Mouse (Mus musculus): ENCODE results near the gene Kpnb1. TPM values are rescaled to one million over a fixed set of nuclear protein-coding genes. Genes with fewer than 3 reads are reported as not detected.

Kpnb1 gene
- total and polyA plus RNA-seq, 3 experiments: 22.1 to 80.8 (median 71.7) TPM

DNA sequence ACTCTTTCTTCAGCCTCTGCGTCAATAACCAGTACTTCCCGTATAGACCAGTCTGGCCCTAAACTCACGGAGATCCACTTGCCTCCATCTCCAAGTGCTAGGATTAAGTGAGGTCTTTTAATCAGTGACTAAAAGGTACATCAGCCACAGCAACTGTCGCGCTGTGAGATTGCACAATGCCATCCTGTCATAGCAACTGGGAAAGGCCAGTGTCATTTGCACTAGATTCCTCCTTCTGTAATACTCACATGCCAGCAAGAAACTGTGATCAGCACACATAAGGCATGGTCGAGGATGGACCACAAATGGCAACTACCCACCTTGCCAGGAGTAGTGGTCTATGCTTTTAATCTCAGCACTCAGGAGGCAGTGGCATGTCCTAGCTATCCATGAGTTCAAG lies 11.8 kb upstream of the Kpnb1 start:
- no peaks in the 10 kb centered on the region; the same call in 1 of the 2 replicates for H3K27me3 ChIP-seq (ENCODE audit: control insufficient read depth, insufficient read depth, low read length)
- no peaks in the 10 kb centered on the region for H3K79me2 ChIP-seq (replicated peaks; ENCODE audit: control insufficient read depth, insufficient read depth, low read length)
- TF ChIP-seq EP300 (IDR thresholded peaks at IDR 0.05; ENCODE audit: insufficient read depth, low read depth, low read length): no peak
- no peak for TF ChIP-seq CTCF (IDR thresholded peaks at IDR 0.05)
- no peak for TF ChIP-seq POLR2A (IDR thresholded peaks at IDR 0.05; ENCODE audit: insufficient read depth, low read depth, low read length)
- WGBS: 89% methylated on average over 6 of the region's 6 CpGs
- no peak overlapping the region for H3K9ac ChIP-seq (ENCODE audit: low read depth, low read length)
- H3K4me1 ChIP-seq (ENCODE audit: control insufficient read depth, insufficient read depth, low read length): no peaks in the 10 kb centered on the region
- H3K27ac ChIP-seq: no peak overlapping the region
- H3K4me3 ChIP-seq: no peak overlapping the region
- intact Hi-C loops (cut with DNase I): loop anchor here (5.0 kb wide), 1 partner anchor 128 kb away; no protein-coding TSS in a partner anchor
- no peak for DNase-seq
- no peaks in the 10 kb centered on the region for H3K36me3 ChIP-seq (ENCODE audit: control insufficient read depth, insufficient read depth, low read length)

DNA sequence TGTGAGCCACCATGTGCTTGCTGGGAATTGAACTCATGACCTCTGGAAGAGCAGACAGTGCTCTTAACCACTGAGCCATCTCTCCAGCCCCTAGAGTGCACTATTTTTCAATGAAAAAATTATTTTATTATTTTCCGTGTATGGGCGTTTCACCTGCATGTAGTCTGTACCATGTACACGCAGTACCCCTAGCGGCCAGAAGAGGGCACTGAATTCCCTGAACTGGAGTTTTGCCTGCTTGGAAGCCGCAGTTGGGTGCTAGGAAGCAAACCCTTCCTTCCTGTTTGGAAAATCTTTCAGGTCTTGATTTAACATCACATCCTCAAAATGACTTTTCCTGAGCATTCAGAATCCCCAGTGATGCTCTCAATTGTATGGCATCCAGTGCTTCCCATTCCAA lies 10.9 kb upstream of the Kpnb1 start:
- TF ChIP-seq POLR2A (IDR thresholded peaks at IDR 0.05; ENCODE audit: insufficient read depth, low read depth, low read length) (no peak), EP300 (IDR thresholded peaks at IDR 0.05; ENCODE audit: insufficient read depth, low read depth, low read length) (no peak), CTCF (IDR thresholded peaks at IDR 0.05) (peak; percentile 88)
- H3K36me3 ChIP-seq (ENCODE audit: control insufficient read depth, insufficient read depth, low read length): no peaks in the 10 kb centered on the region
- H3K27me3 ChIP-seq (ENCODE audit: control insufficient read depth, insufficient read depth, low read length): no peaks in the 10 kb centered on the region; the same call in 1 of the 2 replicates
- no peaks in the 10 kb centered on the region for H3K79me2 ChIP-seq (replicated peaks; ENCODE audit: control insufficient read depth, insufficient read depth, low read length)
- H3K9ac ChIP-seq (ENCODE audit: low read depth, low read length): no peak overlapping the region
- 14% methylated on average over 5 of the region's 5 CpGs for WGBS
- intact Hi-C loops (cut with DNase I): loop anchor here (5.0 kb wide), 1 partner anchor 129 kb away; no protein-coding TSS in a partner anchor
- no peak overlapping the region for H3K27ac ChIP-seq
- peak; percentile 39 to 73 for DNase-seq
- H3K4me1 ChIP-seq (ENCODE audit: control insufficient read depth, insufficient read depth, low read length): no peaks in the 10 kb centered on the region
- H3K4me3 ChIP-seq: no peak overlapping the region

DNA sequence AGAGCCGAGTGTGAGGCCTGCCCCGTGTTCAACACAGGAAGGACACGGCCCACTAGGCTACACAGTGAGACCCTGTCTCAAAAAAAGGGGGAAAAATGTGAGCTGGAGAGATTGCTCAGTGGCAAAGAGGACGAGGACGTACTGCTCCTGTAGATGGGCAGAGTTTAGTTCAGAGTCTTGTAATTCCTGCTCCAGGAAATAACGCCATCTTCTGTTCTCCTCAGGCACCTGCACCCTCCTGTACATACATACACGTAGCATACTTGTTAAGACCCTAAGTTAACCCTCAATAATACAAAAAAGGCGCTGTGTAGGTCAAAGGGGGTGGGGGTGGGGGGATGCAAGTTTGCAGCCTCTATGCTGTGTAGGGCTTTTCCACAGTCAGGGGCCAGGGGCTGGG lies 9.3 kb upstream of the Kpnb1 start:
- Histone ChIP-seq H3K9ac (ENCODE audit: low read depth, low read length) (no peak overlapping the region), H3K27ac (no peak overlapping the region), H3K36me3 (ENCODE audit: control insufficient read depth, insufficient read depth, low read length) (no peaks in the 10 kb centered on the region), H3K4me1 (ENCODE audit: control insufficient read depth, insufficient read depth, low read length) (no peaks in the 10 kb centered on the region), H3K4me3 (no peak overlapping the region), H3K79me2 (replicated peaks; ENCODE audit: control insufficient read depth, insufficient read depth, low read length) (no peaks in the 10 kb centered on the region), H3K27me3 (ENCODE audit: control insufficient read depth, insufficient read depth, low read length) (no peaks in the 10 kb centered on the region; the same call in 1 of the 2 replicates)
- DNase-seq: no peak
- no peak for TF ChIP-seq POLR2A (IDR thresholded peaks at IDR 0.05; ENCODE audit: insufficient read depth, low read depth, low read length)
- no peak for TF ChIP-seq EP300 (IDR thresholded peaks at IDR 0.05; ENCODE audit: insufficient read depth, low read depth, low read length)
- intact Hi-C loops (cut with DNase I): loop anchor here (5.0 kb wide), 1 partner anchor 130 kb away; no protein-coding TSS in a partner anchor
- 71% methylated on average over 8 of the region's 8 CpGs for WGBS

DNA sequence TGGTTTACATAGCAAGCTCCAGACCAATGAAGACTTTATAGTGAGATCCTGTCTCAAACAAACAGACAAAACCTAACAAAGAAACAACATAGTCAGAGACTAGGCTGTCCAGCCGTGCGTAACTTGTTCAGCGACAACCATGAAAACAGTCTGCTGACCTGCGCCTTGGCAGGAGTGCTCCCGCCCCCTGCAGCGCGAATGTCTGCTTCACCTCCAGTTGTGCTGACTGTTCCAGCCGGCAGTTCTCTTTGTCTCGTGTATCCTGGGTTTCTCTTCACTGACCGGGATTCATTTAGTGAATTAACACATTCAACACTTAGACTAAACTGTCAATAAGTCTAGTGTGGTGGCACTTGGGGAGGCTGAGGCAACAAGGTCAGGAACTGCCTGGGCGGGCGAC lies 8.9 kb upstream of the Kpnb1 start:
- no peak overlapping the region for H3K9ac ChIP-seq (ENCODE audit: low read depth, low read length)
- DNase-seq: no peak
- no peaks in the 10 kb centered on the region for H3K36me3 ChIP-seq (ENCODE audit: control insufficient read depth, insufficient read depth, low read length)
- H3K27ac ChIP-seq: no peak overlapping the region
- H3K27me3 ChIP-seq (ENCODE audit: control insufficient read depth, insufficient read depth, low read length): no peaks in the 10 kb centered on the region; the same call in 1 of the 2 replicates
- TF ChIP-seq CTCF (IDR thresholded peaks at IDR 0.05) (no peak), POLR2A (IDR thresholded peaks at IDR 0.05; ENCODE audit: insufficient read depth, low read depth, low read length) (no peak), EP300 (IDR thresholded peaks at IDR 0.05; ENCODE audit: insufficient read depth, low read depth, low read length) (no peak)
- H3K4me1 ChIP-seq (ENCODE audit: control insufficient read depth, insufficient read depth, low read length): no peaks in the 10 kb centered on the region
- H3K79me2 ChIP-seq (replicated peaks; ENCODE audit: control insufficient read depth, insufficient read depth, low read length): no peaks in the 10 kb centered on the region
- WGBS: 72% methylated on average over 12 of the region's 12 CpGs
- intact Hi-C loops (cut with DNase I): loop anchor here (5.0 kb wide), 1 partner anchor 131 kb away; no protein-coding TSS in a partner anchor
- H3K4me3 ChIP-seq: no peak overlapping the region

DNA sequence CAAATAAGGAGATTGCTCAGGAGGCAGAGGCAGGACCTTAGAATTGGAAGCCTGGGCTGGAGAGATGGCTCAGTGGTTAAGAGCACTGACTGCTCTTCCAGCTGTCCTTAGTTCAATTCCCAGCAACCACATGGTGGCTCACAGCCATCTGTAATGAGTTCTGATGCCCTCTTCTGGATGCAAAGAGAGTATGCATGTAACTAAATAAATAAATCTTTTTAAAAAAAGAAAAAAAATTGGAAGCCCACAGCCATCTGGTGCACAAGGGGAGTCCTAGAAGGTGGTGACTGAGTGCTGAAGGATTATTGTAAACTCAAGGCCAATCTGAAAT lies 4.9 kb upstream of the Kpnb1 start:
- intact Hi-C loops (cut with DNase I): no loop called here
- H3K27me3 ChIP-seq (ENCODE audit: control insufficient read depth, insufficient read depth, low read length): no peaks in the 10 kb centered on the region
- no peaks in the 10 kb centered on the region for H3K4me1 ChIP-seq (ENCODE audit: control insufficient read depth, insufficient read depth, low read length)
- H3K9ac ChIP-seq (ENCODE audit: low read depth, low read length): no peak overlapping the region
- no peaks in the 10 kb centered on the region for H3K36me3 ChIP-seq (ENCODE audit: control insufficient read depth, insufficient read depth, low read length)
- no peak overlapping the region for H3K4me3 ChIP-seq
- no peak overlapping the region for H3K27ac ChIP-seq
- no peak for DNase-seq
- TF ChIP-seq CTCF (IDR thresholded peaks at IDR 0.05) (peak; percentile 21; the same call in 1 of the 2 replicates), POLR2A (IDR thresholded peaks at IDR 0.05; ENCODE audit: insufficient read depth, low read depth, low read length) (no peak)
- no peaks in the 10 kb centered on the region for H3K79me2 ChIP-seq (replicated peaks; ENCODE audit: control insufficient read depth, insufficient read depth, low read length)

DNA sequence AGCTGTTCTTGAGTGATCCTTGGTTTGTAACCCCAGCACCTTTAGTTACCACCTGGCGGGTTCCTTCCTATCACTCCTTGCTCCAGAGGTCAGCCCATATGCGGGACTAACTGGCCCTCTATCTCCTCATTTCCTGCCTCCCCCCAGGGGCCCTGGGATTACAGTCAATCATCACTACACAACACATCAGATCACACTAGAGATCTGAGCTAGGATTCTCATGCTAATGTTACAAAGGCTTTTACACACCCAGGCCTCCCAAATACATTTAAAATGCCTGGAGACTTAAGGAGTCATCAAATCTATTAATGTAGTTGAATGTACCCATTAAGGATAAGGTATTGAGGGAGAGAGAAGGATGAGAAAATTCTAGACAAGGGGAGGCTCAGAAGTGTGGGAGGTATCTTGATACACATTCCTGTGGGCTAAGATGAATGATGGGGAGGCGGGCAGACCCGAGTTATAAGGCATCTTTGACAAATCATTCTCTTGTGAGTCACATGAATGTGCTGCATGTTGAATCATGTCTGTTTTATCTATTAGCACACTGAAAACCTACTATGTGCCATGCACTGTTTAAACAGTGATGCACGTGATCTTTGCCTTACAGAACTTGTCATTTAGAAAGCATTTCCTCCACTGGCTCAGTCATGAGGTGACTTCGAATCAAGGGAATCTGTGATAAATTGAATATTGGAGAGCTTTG lies 4.4 kb upstream of the Kpnb1 start:
- no peaks in the 10 kb centered on the region for H3K79me2 ChIP-seq (replicated peaks; ENCODE audit: control insufficient read depth, insufficient read depth, low read length)
- DNase-seq: no peak
- no peaks in the 10 kb centered on the region for H3K27me3 ChIP-seq (ENCODE audit: control insufficient read depth, insufficient read depth, low read length)
- TF ChIP-seq EP300 (IDR thresholded peaks at IDR 0.05; ENCODE audit: insufficient read depth, low read depth, low read length): no peak
- TF ChIP-seq CTCF (IDR thresholded peaks at IDR 0.05): no peak
- no peak for TF ChIP-seq POLR2A (IDR thresholded peaks at IDR 0.05; ENCODE audit: insufficient read depth, low read depth, low read length)
- WGBS: 61% methylated on average over 6 of the region's 6 CpGs
- no peak overlapping the region for H3K4me3 ChIP-seq
- H3K36me3 ChIP-seq (ENCODE audit: control insufficient read depth, insufficient read depth, low read length): no peaks in the 10 kb centered on the region
- no peaks in the 10 kb centered on the region for H3K4me1 ChIP-seq (ENCODE audit: control insufficient read depth, insufficient read depth, low read length)
- no peak overlapping the region for H3K9ac ChIP-seq (ENCODE audit: low read depth, low read length)
- intact Hi-C loops (cut with DNase I): no loop called here
- H3K27ac ChIP-seq: no peak overlapping the region
